Mouse (Mus musculus) embryo, embryonic 10.5 days (tissue): ENCODE measurements around the gene Sorbs2.
"Not testable (repeated sequence)": the region's sequence is repeated elsewhere in the genome, so short reads cannot be mapped to it uniquely, and the experiment has no call there.

Source experiments
- DNase-seq: peaks from one replicate; pipeline ENCODE4 v3.0.0-alpha.2; 2015; ENCODE audit warnings: low spot score

Sorbs2 gene

DNA sequence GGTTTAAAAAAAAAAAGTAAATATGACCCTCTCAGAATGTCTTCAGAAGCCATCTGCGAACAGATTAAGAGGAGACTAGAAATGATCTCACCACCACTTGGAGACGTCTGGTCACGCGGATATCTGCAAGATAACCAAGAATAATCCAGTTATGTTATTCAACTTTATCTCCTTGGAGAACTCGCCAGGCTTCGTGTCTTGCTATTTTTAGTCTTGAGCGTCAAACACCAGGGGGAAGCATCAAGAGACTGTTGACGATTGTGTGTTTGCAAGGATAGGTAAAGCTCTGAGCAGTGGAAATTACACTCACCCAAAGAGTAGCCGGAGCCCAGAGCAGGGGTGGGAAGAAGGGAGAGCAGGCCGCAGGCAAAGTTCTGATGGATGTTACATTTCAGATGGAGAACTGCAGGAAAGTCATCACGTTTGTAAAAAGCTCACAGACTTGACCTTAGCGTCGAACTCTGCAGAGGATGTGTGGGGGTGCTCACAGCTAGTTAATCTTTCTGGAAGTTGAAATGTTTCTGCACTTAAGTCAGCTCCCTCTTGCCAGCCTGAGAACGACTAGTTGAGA, 337.4 kb downstream of the Sorbs2 start:
- no peak for DNase-seq

DNA sequence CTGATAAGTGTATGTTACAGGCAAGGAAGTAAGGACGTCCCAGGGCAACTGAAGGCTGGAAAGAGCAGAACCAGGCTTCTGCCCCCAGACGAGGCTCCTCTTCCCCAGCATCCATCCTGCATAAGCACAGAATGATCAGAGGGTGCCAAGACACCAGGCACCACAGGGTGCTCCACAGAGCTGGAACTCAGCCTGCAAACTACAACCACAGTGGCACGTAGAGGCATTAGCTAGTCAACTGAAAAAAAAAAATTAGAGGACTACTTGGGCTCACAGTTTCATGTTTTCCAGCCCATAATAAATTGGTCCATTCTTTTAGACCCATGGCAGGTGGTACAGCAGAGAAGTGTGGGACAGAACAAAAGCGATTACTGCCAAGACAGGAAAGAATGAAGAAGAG, 338.3 kb downstream of the Sorbs2 start:
- no peak for DNase-seq

GRCm38 (mm10) chr8:45855118-45855517, 347.5 kb downstream of the Sorbs2 start:
- no peak for DNase-seq

- peak; percentile 36 for DNase-seq
Observed at GRCm38 (mm10) chr8:45857734-45858133, 350.1 kb downstream of the Sorbs2 start.

GRCm38 (mm10) chr8:45858391-45858790, 350.8 kb downstream of the Sorbs2 start:
- peak; percentile 72 for DNase-seq

DNA sequence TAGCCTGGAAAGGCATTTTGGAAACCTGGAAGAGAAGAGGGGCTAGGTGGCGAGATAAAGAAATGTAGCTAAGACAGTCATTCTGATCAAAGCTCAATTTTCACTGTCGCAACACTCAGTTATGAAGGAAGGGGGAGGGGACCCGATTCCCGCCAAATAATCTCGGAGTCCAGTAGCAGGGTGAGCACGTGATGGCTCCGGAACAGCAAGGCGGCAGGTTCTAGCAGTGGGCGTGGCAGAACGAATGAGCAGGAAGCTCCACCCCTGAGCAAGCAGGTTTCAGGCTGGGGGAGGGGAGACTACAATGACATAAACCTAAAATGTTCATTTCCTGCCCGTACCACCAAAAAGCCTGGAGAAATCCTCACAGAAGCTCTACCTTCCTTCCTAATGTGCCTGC, 364.0 kb downstream of the Sorbs2 start:
- not testable (repeated sequence) for DNase-seq

DNA sequence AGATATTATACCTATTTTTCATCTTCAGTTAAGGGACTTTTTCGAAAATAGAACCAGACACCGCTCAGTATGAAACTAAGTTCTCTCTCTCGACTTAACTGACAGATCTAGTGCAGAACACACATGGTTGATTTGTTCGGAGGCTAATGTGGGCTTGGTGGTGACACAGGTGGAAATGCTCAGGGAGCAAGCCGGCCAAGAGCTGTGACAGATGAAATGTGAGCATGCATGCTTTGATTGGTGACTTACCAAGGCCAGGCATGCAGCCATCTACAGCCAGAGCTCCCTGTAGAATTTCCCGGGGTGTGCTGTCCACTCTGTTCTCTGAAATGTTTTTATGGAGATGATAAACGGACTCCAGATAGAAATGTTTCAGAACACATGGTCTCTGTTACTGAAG, 364.5 kb downstream of the Sorbs2 start:
- peak; percentile 6 for DNase-seq

GRCm38 (mm10) chr8:45874945-45875626, 367.5 kb downstream of the Sorbs2 start:
- DNase-seq, result peak; percentile 73

- no peak for DNase-seq
Observed at GRCm38 (mm10) chr8:45876397-45876796, 368.8 kb downstream of the Sorbs2 start.
